Mouse (Mus musculus): Measurements from ENCODE around the gene Tut1. TPM values are rescaled to one million over a fixed set of nuclear protein-coding genes. Genes with fewer than 3 reads are reported as not detected.
"Not testable (repeated sequence)": the region's sequence is repeated elsewhere in the genome, so short reads cannot be mapped to it uniquely, and the experiment has no call there.

The Tut1 gene
- total and polyA plus RNA-seq, 2 experiments from 2014 or later: 15.1 to 19.0 TPM

GRCm38 (mm10) chr19:8965771-8966170, 12.1 kb downstream of the Tut1 start:
- Histone ChIP-seq H3K9ac (replicated peaks; ENCODE audit: low read length, poor library complexity, severe bottlenecking) (no peak overlapping the region), H3K4me3 (ENCODE audit: low read depth, low read length) (no peak overlapping the region), H3K9me3 (ENCODE audit: low read length) (no peaks in the 10 kb centered on the region), H3K36me3 (ENCODE audit: insufficient read depth, low read length) (peaks cover 58% of the 10 kb centered on the region), H3K4me1 (ENCODE audit: insufficient read depth, low read length) (no peaks in the 10 kb centered on the region), H3K4me2 (ENCODE audit: low read depth, low read length, poor library complexity, severe bottlenecking) (no peak overlapping the region), H3K27me3 (ENCODE audit: insufficient read depth, low read length) (no peaks in the 10 kb centered on the region), H3K27ac (ENCODE audit: low read depth, low read length) (peak overlapping the region; percentile 76; the same call in 1 of the 2 replicates)
- WGBS: 87% methylated on average over 8 of the region's 8 CpGs
- no peak for ATAC-seq (ENCODE audit: low FRiP score)
- no peak for TF ChIP-seq CTCF (IDR thresholded peaks at IDR 0.05)
- no peak for DNase-seq (ENCODE audit: low spot score)

DNA sequence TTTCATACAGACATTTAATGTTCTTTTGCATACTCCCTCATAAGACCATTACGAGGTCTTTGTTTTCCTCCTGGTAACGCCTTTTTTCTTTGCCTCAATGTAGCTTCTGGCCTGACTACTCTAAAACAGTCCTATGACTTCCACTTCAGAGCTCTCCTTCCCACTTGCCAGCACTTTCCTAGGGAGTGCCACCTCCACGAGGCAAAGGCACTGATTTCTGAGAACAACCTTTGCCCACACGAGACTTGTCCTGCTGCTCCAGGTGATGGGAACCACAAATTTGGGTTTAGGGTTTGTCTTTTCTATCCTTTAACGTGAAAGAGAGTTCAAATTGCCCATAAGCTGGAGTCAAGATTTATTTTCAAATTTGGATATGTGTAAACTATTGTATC, 12.5 kb downstream of the Tut1 start:
- peak overlapping the region; percentile 74 for H3K4me3 ChIP-seq (ENCODE audit: low read depth, low read length)
- DNase-seq (ENCODE audit: low spot score) (no peak), ATAC-seq (ENCODE audit: low FRiP score) (no peak)
- H3K9ac ChIP-seq (replicated peaks; ENCODE audit: low read length, poor library complexity, severe bottlenecking): no peak overlapping the region
- WGBS: 39% methylated on average over 5 of the region's 5 CpGs
- H3K27me3 ChIP-seq (ENCODE audit: insufficient read depth, low read length): no peaks in the 10 kb centered on the region
- peak overlapping the region; percentile 76 for H3K27ac ChIP-seq (ENCODE audit: low read depth, low read length)
- no peaks in the 10 kb centered on the region for H3K4me1 ChIP-seq (ENCODE audit: insufficient read depth, low read length)
- H3K4me2 ChIP-seq (ENCODE audit: low read depth, low read length, poor library complexity, severe bottlenecking): peak overlapping the region; percentile 85
- no peaks in the 10 kb centered on the region for H3K9me3 ChIP-seq (ENCODE audit: low read length)
- H3K36me3 ChIP-seq (ENCODE audit: insufficient read depth, low read length): peaks cover 62% of the 10 kb centered on the region
- TF ChIP-seq CTCF (IDR thresholded peaks at IDR 0.05): no peak

DNA sequence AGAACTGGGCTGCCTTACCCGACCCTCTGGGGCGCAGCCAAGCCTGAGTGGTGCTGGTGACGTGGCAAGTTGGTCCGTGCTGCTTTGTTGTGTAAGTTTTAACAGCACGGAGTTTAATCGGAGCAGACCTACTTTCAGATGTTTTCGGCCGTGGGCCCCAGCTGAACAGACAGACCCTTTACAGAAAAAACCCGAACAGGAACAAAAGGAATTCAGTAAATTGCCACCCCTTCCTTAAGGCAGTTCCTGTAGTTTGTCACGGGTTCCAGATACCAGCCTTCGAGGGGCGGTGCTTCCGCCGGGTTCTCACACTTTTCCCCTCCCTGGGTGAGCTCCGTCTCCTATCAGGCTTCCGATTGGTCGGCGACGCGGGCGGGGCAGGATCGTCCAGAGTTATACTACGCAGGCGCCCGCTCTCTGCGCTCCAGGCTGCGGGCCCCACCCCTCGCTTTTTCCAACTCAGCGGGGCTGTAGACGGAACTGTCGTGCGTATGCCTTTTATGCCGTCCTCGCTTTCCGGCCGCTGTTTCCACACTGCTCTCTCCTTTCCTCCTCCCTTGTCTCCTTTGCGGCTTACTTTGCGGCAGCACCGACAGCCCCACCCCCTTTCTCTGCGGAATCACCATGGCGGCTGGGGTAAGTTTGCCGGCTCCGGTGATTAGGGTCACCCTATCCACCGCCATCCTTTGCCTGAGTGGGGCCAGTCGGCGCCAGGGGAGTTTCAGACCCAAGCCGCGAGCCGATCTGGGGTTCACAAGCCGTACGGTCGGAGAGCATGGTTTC, 13.1 kb downstream of the Tut1 start, which contains the start of gene Eef1g:
Gene Eef1g, plus strand, starts transcription at position 452 of the 783 bp plus-strand sequence.
- H3K4me2 ChIP-seq (ENCODE audit: low read depth, low read length, poor library complexity, severe bottlenecking): peak within 1 kb of the TSS; percentile 85
- peak within 1 kb of the TSS; percentile 76 for H3K27ac ChIP-seq (ENCODE audit: low read depth, low read length)
- H3K27me3 ChIP-seq (ENCODE audit: insufficient read depth, low read length): no peaks in the 10 kb centered on the region
- peak; percentile 99 for DNase-seq (ENCODE audit: low spot score)
- WGBS: 1% methylated on average over 52 of the region's 52 CpGs
- no peaks in the 10 kb centered on the region for H3K9me3 ChIP-seq (ENCODE audit: low read length)
- no peak for TF ChIP-seq CTCF (IDR thresholded peaks at IDR 0.05)
- peak within 1 kb of the TSS; percentile 70 for H3K9ac ChIP-seq (replicated peaks; ENCODE audit: low read length, poor library complexity, severe bottlenecking)
- ATAC-seq (ENCODE audit: low FRiP score): peak; percentile 98
- H3K36me3 ChIP-seq (ENCODE audit: insufficient read depth, low read length): peaks cover 61% of the 10 kb centered on the region
- no peaks in the 10 kb centered on the region for H3K4me1 ChIP-seq (ENCODE audit: insufficient read depth, low read length)
- peak within 1 kb of the TSS; percentile 74 for H3K4me3 ChIP-seq (ENCODE audit: low read depth, low read length)

GRCm38 (mm10) chr19:8967373-8967743, 13.7 kb downstream of the Tut1 start:
- H3K9ac ChIP-seq (replicated peaks; ENCODE audit: low read length, poor library complexity, severe bottlenecking): peak overlapping the region; percentile 70
- no peak for TF ChIP-seq CTCF (IDR thresholded peaks at IDR 0.05)
- 0% methylated on average over 8 of the region's 8 CpGs for WGBS
- H3K4me1 ChIP-seq (ENCODE audit: insufficient read depth, low read length): no peaks in the 10 kb centered on the region
- peak overlapping the region; percentile 74 for H3K27ac ChIP-seq (ENCODE audit: low read depth, low read length)
- no peaks in the 10 kb centered on the region for H3K27me3 ChIP-seq (ENCODE audit: insufficient read depth, low read length)
- peak; percentile 10 for ATAC-seq (ENCODE audit: low FRiP score)
- H3K9me3 ChIP-seq (ENCODE audit: low read length): no peaks in the 10 kb centered on the region
- H3K4me2 ChIP-seq (ENCODE audit: low read depth, low read length, poor library complexity, severe bottlenecking): peak overlapping the region; percentile 85
- peaks cover 61% of the 10 kb centered on the region for H3K36me3 ChIP-seq (ENCODE audit: insufficient read depth, low read length)
- no peak for DNase-seq (ENCODE audit: low spot score)
- peak overlapping the region; percentile 74 for H3K4me3 ChIP-seq (ENCODE audit: low read depth, low read length)

DNA sequence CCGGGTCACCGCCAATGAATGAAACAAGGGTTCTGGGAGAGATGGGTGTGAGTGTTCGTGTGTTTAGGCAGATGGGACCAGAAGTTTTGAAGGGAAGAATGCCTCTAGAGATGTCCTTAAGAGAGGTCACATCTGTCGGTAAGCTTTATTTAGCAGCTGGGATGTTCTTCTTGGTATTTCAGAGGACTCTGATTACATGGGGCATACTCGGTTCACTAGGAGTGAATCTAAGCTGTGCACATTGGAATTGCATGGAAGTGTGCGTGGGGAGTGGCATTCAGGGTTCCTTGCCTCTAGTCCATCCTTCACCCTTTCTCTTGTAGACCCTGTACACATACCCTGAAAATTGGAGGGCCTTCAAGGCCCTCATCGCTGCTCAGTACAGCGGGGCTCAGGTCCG, 14.2 kb downstream of the Tut1 start:
- Histone ChIP-seq H3K4me3 (ENCODE audit: low read depth, low read length) (peak overlapping the region; percentile 74), H3K4me2 (ENCODE audit: low read depth, low read length, poor library complexity, severe bottlenecking) (peak overlapping the region; percentile 85), H3K27me3 (ENCODE audit: insufficient read depth, low read length) (no peaks in the 10 kb centered on the region), H3K36me3 (ENCODE audit: insufficient read depth, low read length) (peaks cover 60% of the 10 kb centered on the region), H3K27ac (ENCODE audit: low read depth, low read length) (no peak overlapping the region), H3K9ac (replicated peaks; ENCODE audit: low read length, poor library complexity, severe bottlenecking) (peak overlapping the region; percentile 70), H3K9me3 (ENCODE audit: low read length) (no peaks in the 10 kb centered on the region), H3K4me1 (ENCODE audit: insufficient read depth, low read length) (no peaks in the 10 kb centered on the region)
- WGBS: 9% methylated on average over 9 of the region's 9 CpGs
- TF ChIP-seq CTCF (IDR thresholded peaks at IDR 0.05): no peak
- no peak for ATAC-seq (ENCODE audit: low FRiP score)
- DNase-seq (ENCODE audit: low spot score): no peak

DNA sequence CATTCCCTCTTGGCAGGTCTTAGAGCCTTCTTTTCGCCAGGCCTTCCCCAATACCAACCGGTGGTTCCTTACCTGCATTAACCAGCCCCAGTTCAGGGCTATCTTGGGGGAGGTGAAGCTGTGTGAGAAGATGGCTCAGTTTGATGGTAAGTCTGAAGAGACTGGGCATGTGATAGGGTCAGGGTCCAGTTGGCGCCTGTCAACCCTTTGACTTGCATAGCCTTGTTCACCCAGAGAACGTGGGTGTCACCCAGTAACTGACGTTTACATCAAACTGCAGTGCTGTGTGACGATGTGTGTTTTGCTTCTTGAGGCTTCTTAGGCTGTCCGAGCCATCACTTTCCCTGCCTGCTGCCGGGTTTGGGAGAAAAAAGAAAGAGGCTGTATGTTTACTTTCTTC, 18.8 kb downstream of the Tut1 start:
- not testable (repeated sequence) for H3K27me3 ChIP-seq (ENCODE audit: insufficient read depth, low read length); H3K4me1 ChIP-seq (ENCODE audit: insufficient read depth, low read length); ATAC-seq (ENCODE audit: low FRiP score); H3K4me3 ChIP-seq (ENCODE audit: low read depth, low read length); H3K9me3 ChIP-seq (ENCODE audit: low read length); H3K9ac ChIP-seq (replicated peaks; ENCODE audit: low read length, poor library complexity, severe bottlenecking); H3K4me2 ChIP-seq (ENCODE audit: low read depth, low read length, poor library complexity, severe bottlenecking); H3K27ac ChIP-seq (ENCODE audit: low read depth, low read length); DNase-seq (ENCODE audit: low spot score)
- 91% methylated on average over 8 of the region's 8 CpGs for WGBS
- peaks cover 44% of the 10 kb centered on the region for H3K36me3 ChIP-seq (ENCODE audit: insufficient read depth, low read length)
